Mouse (Mus musculus) CH12.LX (cell line): ENCODE results near the gene Gabra5. TPM values are rescaled to one million over a fixed set of nuclear protein-coding genes. Genes with fewer than 3 reads are reported as not detected.

Experiments
- DNase-seq: peaks from one replicate; pipeline ENCODE4 v3.0.0-alpha.2; 2013; ENCODE audit errors: extremely low read depth
- H3K27ac ChIP-seq: 2 replicates; pipeline ENCODE4 v1.5.1; 2012; ENCODE audit warnings: low read depth, mild to moderate bottlenecking, control low read depth, moderate library complexity; ENCODE audit not compliant: insufficient read depth
- H3K27me3 ChIP-seq: replicated peaks from 2 replicates; pipeline ENCODE3; 2012; ENCODE audit warnings: inconsistent platforms
- H3K36me3 ChIP-seq, 2 experiments: replicated peaks in 1 of 2; 2 replicates each; pipeline versions ENCODE3 to v1.6.1; 2012; ENCODE audit warnings: inconsistent platforms in 1 of 2, low read length in 1 of 2, mild to moderate bottlenecking in 1 of 2, mixed read lengths in 1 of 2, moderate library complexity in 1 of 2; ENCODE audit not compliant: control insufficient read depth in 1 of 2, insufficient read depth in 1 of 2
- H3K4me1 ChIP-seq, 2 experiments: 2 replicates each; pipeline ENCODE4 v1.6.1; 2012; ENCODE audit warnings: inconsistent platforms in 1 of 2, moderate library complexity in 1 of 2; ENCODE audit not compliant: insufficient read depth in 2 of 2, control insufficient read depth in 1 of 2
- H3K4me2 ChIP-seq: 2 replicates; pipeline ENCODE4 v1.6.1; 2012; ENCODE audit warnings: low read depth, mild to moderate bottlenecking, control low read depth; ENCODE audit not compliant: poor library complexity, insufficient read depth, severe bottlenecking
- H3K4me3 ChIP-seq, 3 experiments: fragments of 150-350 bp in 1 of 3; sonication (generic) in 1 of 3; replicated peaks in 1 of 3; 2 replicates each; pipeline versions ENCODE3 to v1.5.1; 2011 to 2012; ENCODE audit warnings: low read depth in 2 of 3, low read length in 2 of 3, mild to moderate bottlenecking in 2 of 3, moderate library complexity in 2 of 3, control low read depth in 1 of 3, improper control_type of control experiment in 1 of 3, inconsistent platforms in 1 of 3, mixed read lengths in 1 of 3; ENCODE audit not compliant: poor library complexity in 1 of 3
- H3K79me2 ChIP-seq: replicated peaks from 2 replicates; pipeline ENCODE4 v1.6.1; 2012; ENCODE audit warnings: mild to moderate bottlenecking, moderate library complexity; ENCODE audit not compliant: control insufficient read depth, poor library complexity, insufficient read depth, severe bottlenecking; ENCODE audit errors: extremely low read depth
- H3K9ac ChIP-seq: 2 replicates; pipeline ENCODE4 v1.6.1; 2012; ENCODE audit warnings: low read depth, mild to moderate bottlenecking, control low read depth, moderate library complexity; ENCODE audit not compliant: insufficient read depth
- H3K9me3 ChIP-seq: replicated peaks from 2 replicates; pipeline ENCODE3; 2012; ENCODE audit warnings: low read length, inconsistent platforms, mixed read lengths
- BHLHE40 ChIP-seq: IDR thresholded peaks from 2 replicates; pipeline ENCODE4 v1.6.1; 2011; ENCODE audit warnings: mild to moderate bottlenecking, low read depth, low read length, improper control_type of control experiment
- CHD1 ChIP-seq: IDR thresholded peaks from 2 replicates; pipeline ENCODE4 v1.6.1; 2012; ENCODE audit warnings: low read depth, low read length, improper control_type of control experiment, inconsistent platforms
- CHD2 ChIP-seq: IDR thresholded peaks from 2 replicates; pipeline ENCODE4 v1.6.1; 2011; ENCODE audit warnings: low read length, improper control_type of control experiment
- CTCF ChIP-seq, 2 experiments: IDR thresholded peaks in 1 of 2; conservative IDR thresholded peaks in 1 of 2; 2 replicates each; pipeline ENCODE4 v1.5.1; 2011 to 2012; ENCODE audit warnings: low read depth in 2 of 2, low read length in 2 of 2, improper control_type of control experiment in 1 of 2, inconsistent platforms in 1 of 2, mild to moderate bottlenecking in 1 of 2, moderate library complexity in 1 of 2
- EP300 ChIP-seq: IDR thresholded peaks from 2 replicates; pipeline ENCODE4 v1.6.1; 2011; ENCODE audit warnings: low read length, improper control_type of control experiment
- GABPA ChIP-seq: IDR thresholded peaks from 2 replicates; pipeline ENCODE4 v1.6.1; 2012; ENCODE audit warnings: low read depth, low read length, improper control_type of control experiment, inconsistent platforms; ENCODE audit not compliant: insufficient replicate concordance
- IRF4 ChIP-seq: IDR thresholded peaks from 2 replicates; pipeline ENCODE4 v1.6.1; 2014; ENCODE audit warnings: low read depth, mild to moderate bottlenecking, inconsistent platforms, low read length, improper control_type of control experiment
- JUN ChIP-seq: IDR thresholded peaks from 2 replicates; pipeline ENCODE4 v1.6.1; 2011; ENCODE audit warnings: low read depth, mild to moderate bottlenecking, low read length, improper control_type of control experiment, moderate library complexity; ENCODE audit not compliant: insufficient read depth
- JUND ChIP-seq: conservative IDR thresholded peaks from 2 replicates; pipeline ENCODE4 v1.6.1; 2011; ENCODE audit warnings: low read depth, low read length, improper control_type of control experiment
- KAT2A ChIP-seq: IDR thresholded peaks from 2 replicates; pipeline ENCODE4 v1.6.1; 2012; ENCODE audit warnings: low read length, improper control_type of control experiment, inconsistent platforms; ENCODE audit not compliant: insufficient replicate concordance
- MAX ChIP-seq: IDR thresholded peaks from 2 replicates; pipeline ENCODE4 v1.6.1; 2011; ENCODE audit warnings: low read length, improper control_type of control experiment
- MEF2A ChIP-seq: IDR thresholded peaks from 2 replicates; pipeline ENCODE4 v1.6.1; 2014; ENCODE audit warnings: low read depth, mild to moderate bottlenecking, inconsistent platforms, low read length, improper control_type of control experiment, borderline replicate concordance
- MXI1 ChIP-seq: IDR thresholded peaks from 2 replicates; pipeline ENCODE4 v1.6.1; 2011; ENCODE audit warnings: mild to moderate bottlenecking, low read depth, low read length, improper control_type of control experiment
- NRF1 ChIP-seq: IDR thresholded peaks from 2 replicates; pipeline ENCODE4 v1.6.1; 2014; ENCODE audit warnings: low read depth, mild to moderate bottlenecking, inconsistent platforms, low read length, improper control_type of control experiment, moderate library complexity
- POLR2A ChIP-seq: IDR thresholded peaks from 2 replicates; pipeline ENCODE4 v1.6.1; 2011; ENCODE audit warnings: low read depth, mild to moderate bottlenecking, improper control_type of control experiment, low read length
- RCOR1 ChIP-seq: conservative IDR thresholded peaks from 2 replicates; pipeline ENCODE4 v1.6.1; 2012; ENCODE audit warnings: low read depth, mild to moderate bottlenecking, inconsistent platforms, low read length, improper control_type of control experiment
- SIN3A ChIP-seq: IDR thresholded peaks from 2 replicates; pipeline ENCODE4 v1.6.1; 2012; ENCODE audit warnings: low read length, improper control_type of control experiment, inconsistent platforms
- SMC3 ChIP-seq: IDR thresholded peaks from 2 replicates; pipeline ENCODE4 v1.6.1; 2011; ENCODE audit warnings: low read depth, low read length, improper control_type of control experiment
- TBP ChIP-seq: conservative IDR thresholded peaks from 2 replicates; pipeline ENCODE4 v1.6.1; 2011; ENCODE audit warnings: low read depth, low read length, improper control_type of control experiment
- USF2 ChIP-seq: conservative IDR thresholded peaks from 2 replicates; pipeline ENCODE4 v1.6.1; 2011; ENCODE audit warnings: low read depth, low read length, improper control_type of control experiment
- ZC3H11A ChIP-seq: IDR thresholded peaks from 2 replicates; pipeline ENCODE4 v1.6.1; 2012; ENCODE audit warnings: low read depth, mild to moderate bottlenecking, inconsistent platforms, low read length, improper control_type of control experiment
- ZKSCAN1 ChIP-seq: IDR thresholded peaks from 2 replicates; pipeline ENCODE4 v1.6.1; 2012; ENCODE audit warnings: low read depth, inconsistent platforms, low read length, improper control_type of control experiment, borderline replicate concordance
- ZMIZ1 ChIP-seq: IDR thresholded peaks from 2 replicates; pipeline ENCODE4 v1.6.1; 2012; ENCODE audit warnings: low read depth, mild to moderate bottlenecking, inconsistent platforms, low read length, improper control_type of control experiment
- dilution Hi-C: fragments of 300-500 bp; cut with MboI; formaldehyde crosslinking; loops from 2 replicates; pipeline ENCODE4 v1.14.3; 2020; ENCODE audit warnings: low sequenced_read_pairs; ENCODE audit not compliant: extremely low pct_unique_long_range_greater_than_20kb, extremely low pct_ligation_motif_present
- in situ Hi-C: fragments of 300-500 bp; cut with MboI; formaldehyde crosslinking; loops from 3 replicates; pipeline ENCODE4 v1.14.3; 2019; ENCODE audit warnings: low sequenced_read_pairs, low pct_ligation_motif_present, low pct_unique_long_range_greater_than_20kb, mixed read lengths
- polyA plus RNA-seq: library from polyadenylated mRNA; unstranded; fragments of >175 nt; gene quantifications from 2 replicates; pipeline ENCODE4 v1.2.1, GENCODE M21; 2012; ENCODE audit warnings: low read depth; ENCODE audit not compliant: insufficient read length
- total RNA-seq, 2 experiments: library from RNA; depleted of rRNA; stranded (reverse); fragments of 300-350 nt in 1 of 2; fragments of >200 nt in 1 of 2; gene quantifications; 2 replicates each; pipeline ENCODE4 v1.2.3; 2012 to 2014

Gene Gabra5
- total and polyA plus RNA-seq, 3 experiments, result not detected

DNA sequence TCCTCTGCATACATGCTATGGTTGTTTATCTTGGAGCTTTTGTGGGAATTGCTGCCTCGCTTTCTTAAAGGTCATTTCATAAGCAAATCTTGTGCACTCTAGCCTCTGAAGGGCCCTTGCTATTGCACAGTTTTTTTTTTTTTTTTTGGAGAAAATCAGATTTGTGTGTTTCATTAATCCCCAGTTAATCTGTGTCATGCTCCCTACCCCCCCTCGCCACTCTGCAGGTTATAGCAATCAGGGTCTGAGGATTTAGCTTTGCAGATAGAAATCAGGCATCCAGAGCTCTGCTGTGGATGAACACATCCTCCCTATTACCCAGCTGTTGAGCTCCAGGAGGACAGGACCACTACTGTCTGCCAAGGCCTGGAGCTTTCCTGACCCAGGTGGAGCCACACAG is 90.5 kb downstream of the Gabra5 start, which contains the start of gene Gabrb3:
Gabrb3 (plus strand) TSS at position 301 of the 400 bp plus-strand sequence.
- dilution Hi-C loops (no loop called here), in situ Hi-C loops (no loop called here)
- H3K4me3 ChIP-seq, result no peak within 1 kb of the TSS
- no peaks in the 10 kb centered on the region for H3K79me2 ChIP-seq
- H3K27ac ChIP-seq, result no peak within 1 kb of the TSS
- no peaks in the 10 kb centered on the region for H3K4me1 ChIP-seq
- no peak for TF ChIP-seq CHD2
- TF ChIP-seq ZKSCAN1, result no peak
- no peak for TF ChIP-seq KAT2A
- no peak for TF ChIP-seq EP300
- TF ChIP-seq CTCF (conservative IDR thresholded peaks at IDR 0.05 in 1 of 2, IDR thresholded peaks at IDR 0.05 in 1 of 2; ENCODE audit: low read depth in 2 of 2, low read length in 2 of 2), result no peak
- no peak for TF ChIP-seq MEF2A
- TF ChIP-seq POLR2A, result no peak
- TF ChIP-seq JUN, result no peak
- no peak for TF ChIP-seq JUND
- no peak within 1 kb of the TSS for H3K4me2 ChIP-seq
- no peak within 1 kb of the TSS for H3K9ac ChIP-seq
- H3K27me3 ChIP-seq, result no peaks in the 10 kb centered on the region
- peaks cover 70% of the 10 kb centered on the region for H3K9me3 ChIP-seq
- no peak for DNase-seq
- H3K36me3 ChIP-seq, result no peaks in the 10 kb centered on the region

GRCm38 (mm10) chr7:57412896-57413295 is 97.0 kb downstream of the Gabra5 start:
- no peak overlapping the region for H3K27ac ChIP-seq
- H3K79me2 ChIP-seq, result no peaks in the 10 kb centered on the region
- no peak for DNase-seq
- H3K27me3 ChIP-seq, result no peaks in the 10 kb centered on the region
- H3K36me3 ChIP-seq, result no peaks in the 10 kb centered on the region
- peaks cover 58% of the 10 kb centered on the region for H3K9me3 ChIP-seq
- H3K4me1 ChIP-seq, result no peaks in the 10 kb centered on the region
- TF ChIP-seq CHD1 (no peak), RCOR1 (no peak), MXI1 (no peak), TBP (no peak), ZMIZ1 (no peak), JUND (no peak), USF2 (no peak), GABPA (no peak), SMC3 (no peak), BHLHE40 (no peak), NRF1 (no peak), SIN3A (no peak), MAX (no peak), IRF4 (no peak), ZC3H11A (no peak)
- H3K4me3 ChIP-seq, result no peak overlapping the region
- H3K9ac ChIP-seq, result no peak overlapping the region
- dilution Hi-C loops, result no loop called here
- H3K4me2 ChIP-seq, result no peak overlapping the region
- in situ Hi-C loops, result no loop called here
